Mouse (Mus musculus): Measurements from ENCODE around the gene Pdzd7.
"Not testable (repeated sequence)": the region's sequence is repeated elsewhere in the genome, so short reads cannot be mapped to it uniquely, and the experiment has no call there.

Pdzd7 gene

GRCm38 (mm10) chr19:45058113-45058839 is 12.8 kb upstream of the Pdzd7 start:
- peak; percentile 99 for DNase-seq (ENCODE audit: low read depth)

- no peak for DNase-seq (ENCODE audit: low read depth)
Measured at GRCm38 (mm10) chr19:45057724-45058112, 12.2 kb upstream of the Pdzd7 start.

- peak; percentile 47 for DNase-seq (ENCODE audit: low read depth)
Measured at GRCm38 (mm10) chr19:45056908-45057698, 11.6 kb upstream of the Pdzd7 start.

GRCm38 (mm10) chr19:45056364-45056763 is 10.8 kb upstream of the Pdzd7 start:
- DNase-seq (ENCODE audit: low read depth) = peak; percentile 69

- DNase-seq (ENCODE audit: low read depth) = no peak
Measured at GRCm38 (mm10) chr19:45054892-45055690, 9.6 kb upstream of the Pdzd7 start.

GRCm38 (mm10) chr19:45053451-45053850 is 7.9 kb upstream of the Pdzd7 start:
- no peak for DNase-seq (ENCODE audit: low read depth)

GRCm38 (mm10) chr19:45049523-45049922 is 4.0 kb upstream of the Pdzd7 start:
- DNase-seq (ENCODE audit: low read depth) = no peak

- DNase-seq (ENCODE audit: low read depth) = no peak
Measured at GRCm38 (mm10) chr19:45048644-45049365, 3.3 kb upstream of the Pdzd7 start.

- peak; percentile 89 for DNase-seq (ENCODE audit: low read depth)
Measured at GRCm38 (mm10) chr19:45047935-45048643, 2.6 kb upstream of the Pdzd7 start.

GRCm38 (mm10) chr19:45047417-45047934 is 2.0 kb upstream of the Pdzd7 start, which contains the start of gene Sfxn3:
Gene Sfxn3 (plus strand): TSS chr19:45047503.
- peak; percentile 97 for DNase-seq (ENCODE audit: low read depth)

- DNase-seq (ENCODE audit: low read depth) = peak; percentile 91
Measured at GRCm38 (mm10) chr19:45046523-45047321, 1.2 kb upstream of the Pdzd7 start.

GRCm38 (mm10) chr19:45045236-45045635 is 281 bp downstream of the Pdzd7 start:
- no peak for DNase-seq (ENCODE audit: low read depth)

- no peak for DNase-seq (ENCODE audit: low read depth)
Measured at GRCm38 (mm10) chr19:45044389-45044927, 1.1 kb downstream of the Pdzd7 start.

GRCm38 (mm10) chr19:45040214-45040613 is 5.3 kb downstream of the Pdzd7 start:
- no peak for DNase-seq (ENCODE audit: low read depth)

GRCm38 (mm10) chr19:45038198-45038597 is 7.3 kb downstream of the Pdzd7 start:
- not testable (repeated sequence) for DNase-seq (ENCODE audit: low read depth)

GRCm38 (mm10) chr19:45036867-45037266 is 8.7 kb downstream of the Pdzd7 start:
- DNase-seq (ENCODE audit: low read depth) = peak; percentile 61

- peak; percentile 63 for DNase-seq (ENCODE audit: low read depth)
Measured at GRCm38 (mm10) chr19:45032570-45033332, 12.8 kb downstream of the Pdzd7 start.

GRCm38 (mm10) chr19:45031780-45032179 is 13.7 kb downstream of the Pdzd7 start:
- peak; percentile 85 for DNase-seq (ENCODE audit: low read depth)

All from induced T-regulatory cell, adult 2 months (primary cell).